Mouse (Mus musculus) E14TG2a.4 (cell line): ENCODE results near the gene Calm2.

ENCODE experiments used
- H3K27me3 ChIP-seq: 2 replicates; pipeline ENCODE4 v1.6.1; 2014; ENCODE audit warnings: low read length, control low read depth; ENCODE audit not compliant: insufficient read depth
- H3K36me3 ChIP-seq: 2 replicates; pipeline ENCODE4 v1.6.1; 2014; ENCODE audit warnings: low read length, control low read depth; ENCODE audit not compliant: insufficient read depth
- H3K4me1 ChIP-seq: replicated peaks from 2 replicates; pipeline ENCODE4 v1.6.1; 2014; ENCODE audit warnings: low read depth, low read length, control low read depth
- H3K4me3 ChIP-seq: replicated peaks from 2 replicates; pipeline ENCODE4 v1.5.1; 2014; ENCODE audit warnings: mild to moderate bottlenecking, low read length
- H3K9me3 ChIP-seq: 2 replicates; pipeline ENCODE4 v1.6.1; 2014; ENCODE audit warnings: low read length, control low read depth
- CTCF ChIP-seq: conservative IDR thresholded peaks from 2 replicates; pipeline ENCODE4 v1.5.1; 2014; ENCODE audit warnings: low read length
- NANOG ChIP-seq: IDR thresholded peaks from 2 replicates; pipeline ENCODE4 v1.6.1; 2014; ENCODE audit warnings: borderline replicate concordance, low read length, mixed read lengths
- POU5F1 ChIP-seq: IDR thresholded peaks from 2 replicates; pipeline ENCODE4 v1.6.1; 2014; ENCODE audit warnings: low read length, borderline replicate concordance

The Calm2 gene

GRCm38 (mm10) chr17:87444763-87445162 lies 2.0 kb downstream of the Calm2 start:
- peaks cover 63% of the 10 kb centered on the region for H3K4me1 ChIP-seq
- H3K9me3 ChIP-seq: no peaks in the 10 kb centered on the region
- TF ChIP-seq CTCF: no peak
- no peak for TF ChIP-seq POU5F1
- TF ChIP-seq NANOG: no peak
- peaks cover 48% of the 10 kb centered on the region for H3K36me3 ChIP-seq
- H3K27me3 ChIP-seq: peaks cover 5% of the 10 kb centered on the region; the same call in 1 of the 2 replicates
- peak overlapping the region; percentile 94 for H3K4me3 ChIP-seq

- peaks cover 56% of the 10 kb centered on the region for H3K36me3 ChIP-seq
- TF ChIP-seq POU5F1 (no peak), CTCF (no peak), NANOG (no peak)
- H3K9me3 ChIP-seq: no peaks in the 10 kb centered on the region
- H3K27me3 ChIP-seq: no peaks in the 10 kb centered on the region
- H3K4me1 ChIP-seq: peaks cover 70% of the 10 kb centered on the region
- H3K4me3 ChIP-seq: no peak overlapping the region
These were observed 5.2 kb downstream of the Calm2 start for GRCm38 (mm10) chr17:87441537-87441936.

GRCm38 (mm10) chr17:87439441-87439840 lies 7.3 kb downstream of the Calm2 start:
- H3K9me3 ChIP-seq: no peaks in the 10 kb centered on the region
- H3K36me3 ChIP-seq: peaks cover 70% of the 10 kb centered on the region
- TF ChIP-seq NANOG (no peak), POU5F1 (no peak), CTCF (no peak)
- H3K4me3 ChIP-seq: no peak overlapping the region
- no peaks in the 10 kb centered on the region for H3K27me3 ChIP-seq
- peaks cover 61% of the 10 kb centered on the region for H3K4me1 ChIP-seq

DNA sequence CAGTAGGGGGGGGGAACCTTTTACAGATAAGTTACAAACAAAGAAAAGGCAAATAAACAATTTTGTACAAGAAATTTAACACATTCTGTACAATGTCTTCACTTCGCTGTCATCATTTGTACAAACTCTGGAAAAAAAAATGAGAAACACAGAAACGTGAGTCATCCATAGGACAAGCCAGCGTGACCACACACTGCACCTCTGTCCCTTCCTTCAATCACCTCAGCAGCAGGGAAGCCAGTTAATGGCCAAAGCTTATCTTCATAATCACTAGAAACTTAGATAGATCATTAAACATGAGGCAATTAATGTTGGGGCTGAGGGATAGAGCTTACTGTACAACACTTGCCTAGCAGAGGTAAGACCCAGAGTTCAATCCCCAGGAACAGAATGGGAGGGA lies 12.8 kb downstream of the Calm2 start:
- H3K36me3 ChIP-seq: peaks cover 79% of the 10 kb centered on the region
- peaks cover 16% of the 10 kb centered on the region; the same call in 1 of the 2 replicates for H3K4me1 ChIP-seq
- no peaks in the 10 kb centered on the region for H3K27me3 ChIP-seq
- TF ChIP-seq POU5F1: no peak
- TF ChIP-seq NANOG: no peak
- no peak for TF ChIP-seq CTCF
- H3K4me3 ChIP-seq: no peak overlapping the region
- no peaks in the 10 kb centered on the region for H3K9me3 ChIP-seq

- peaks cover 10% of the 10 kb centered on the region; the same call in 1 of the 2 replicates for H3K4me1 ChIP-seq
- H3K27me3 ChIP-seq: no peaks in the 10 kb centered on the region
- TF ChIP-seq POU5F1 (no peak), NANOG (no peak), CTCF (no peak)
- H3K36me3 ChIP-seq: peaks cover 79% of the 10 kb centered on the region
- H3K9me3 ChIP-seq: no peaks in the 10 kb centered on the region
- no peak overlapping the region for H3K4me3 ChIP-seq
These were observed 14.0 kb downstream of the Calm2 start for GRCm38 (mm10) chr17:87432743-87433142.

GRCm38 (mm10) chr17:87432314-87432713 lies 14.4 kb downstream of the Calm2 start:
- Histone ChIP-seq H3K36me3 (peaks cover 78% of the 10 kb centered on the region), H3K4me3 (no peak overlapping the region), H3K4me1 (peaks cover 12% of the 10 kb centered on the region), H3K27me3 (no peaks in the 10 kb centered on the region), H3K9me3 (no peaks in the 10 kb centered on the region)
- TF ChIP-seq CTCF (no peak), POU5F1 (no peak), NANOG (no peak)

DNA sequence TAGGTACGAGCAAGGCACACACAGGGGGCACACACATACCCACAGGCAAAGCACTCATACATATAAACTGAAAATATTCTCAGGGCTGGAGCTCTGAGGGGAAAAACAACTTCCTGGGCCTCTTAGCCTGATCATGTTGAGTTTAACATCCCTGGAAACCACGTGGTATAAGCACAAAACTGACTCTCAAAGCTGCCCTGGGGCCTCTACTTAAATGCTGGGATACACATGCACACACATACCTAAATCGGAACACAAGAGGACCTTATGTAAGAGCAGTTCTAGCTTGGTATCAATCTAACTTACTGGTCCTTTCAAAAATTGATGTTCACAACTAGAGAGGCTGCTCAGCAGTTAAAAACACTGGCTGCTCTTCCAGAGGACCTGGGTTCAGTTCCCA lies 17.3 kb downstream of the Calm2 start:
- Histone ChIP-seq H3K4me1 (peaks cover 12% of the 10 kb centered on the region; the same call in 1 of the 2 replicates), H3K36me3 (peaks cover 52% of the 10 kb centered on the region), H3K27me3 (peaks cover 6% of the 10 kb centered on the region; the same call in 1 of the 2 replicates), H3K4me3 (no peak overlapping the region), H3K9me3 (no peaks in the 10 kb centered on the region)
- no peak for TF ChIP-seq POU5F1
- no peak for TF ChIP-seq CTCF
- no peak for TF ChIP-seq NANOG

DNA sequence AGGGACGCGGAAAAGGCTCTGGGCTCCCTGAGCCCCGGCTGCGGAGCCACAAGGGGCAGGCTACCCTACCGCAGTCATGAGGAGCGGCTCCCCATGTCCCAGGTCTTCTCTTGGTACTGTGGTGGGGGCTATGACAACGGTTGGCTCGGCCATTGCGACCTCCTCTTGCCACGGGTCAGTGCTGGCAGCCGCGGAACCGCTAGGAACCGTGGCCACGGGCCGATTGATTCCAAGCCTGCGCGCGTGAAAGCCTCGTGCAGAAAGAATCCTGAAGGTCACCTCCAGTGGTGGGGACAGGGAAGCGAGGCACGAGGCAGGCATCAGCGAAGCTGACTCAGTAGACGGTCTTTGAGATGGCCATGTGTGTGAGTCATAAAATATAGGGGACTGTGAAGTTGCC lies 19.2 kb downstream of the Calm2 start, which contains the start of gene Stpg4:
Gene Stpg4, minus strand, starts transcription at position 231 of the 400 bp plus-strand sequence.
- TF ChIP-seq CTCF (no peak), NANOG (no peak), POU5F1 (no peak)
- Histone ChIP-seq H3K36me3 (peaks cover 33% of the 10 kb centered on the region), H3K4me1 (peaks cover 12% of the 10 kb centered on the region; the same call in 1 of the 2 replicates), H3K9me3 (no peaks in the 10 kb centered on the region), H3K27me3 (peaks cover 6% of the 10 kb centered on the region; the same call in 1 of the 2 replicates), H3K4me3 (peak within 1 kb of the TSS; percentile 48)

DNA sequence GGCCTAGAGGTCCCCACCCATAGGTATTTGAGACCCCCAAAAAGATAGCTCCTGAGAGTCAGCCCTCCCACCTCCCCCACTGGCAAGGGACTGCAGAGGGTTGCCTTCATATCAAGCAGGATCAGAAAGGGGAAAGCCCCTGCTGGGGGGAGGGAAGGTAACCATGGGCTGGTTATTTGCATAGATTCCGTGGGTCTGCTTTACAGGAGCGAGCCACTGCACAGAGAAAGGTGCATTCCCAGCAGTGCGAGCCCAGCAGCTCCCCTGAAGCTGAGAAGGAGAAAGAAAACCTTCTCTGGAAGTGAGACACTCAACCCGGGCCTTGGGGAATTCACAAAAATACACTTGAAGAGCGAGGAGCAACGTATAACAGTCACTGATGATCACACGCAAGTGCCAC lies 28.7 kb downstream of the Calm2 start:
- no peak overlapping the region for H3K4me3 ChIP-seq
- H3K27me3 ChIP-seq: peaks cover 16% of the 10 kb centered on the region
- no peaks in the 10 kb centered on the region for H3K36me3 ChIP-seq
- TF ChIP-seq POU5F1 (no peak), NANOG (no peak), CTCF (no peak)
- peaks cover 24% of the 10 kb centered on the region for H3K4me1 ChIP-seq
- no peaks in the 10 kb centered on the region for H3K9me3 ChIP-seq
